8 mouse cellular contexts compared by ENCODE assay signal in the genomic region with DNA sequence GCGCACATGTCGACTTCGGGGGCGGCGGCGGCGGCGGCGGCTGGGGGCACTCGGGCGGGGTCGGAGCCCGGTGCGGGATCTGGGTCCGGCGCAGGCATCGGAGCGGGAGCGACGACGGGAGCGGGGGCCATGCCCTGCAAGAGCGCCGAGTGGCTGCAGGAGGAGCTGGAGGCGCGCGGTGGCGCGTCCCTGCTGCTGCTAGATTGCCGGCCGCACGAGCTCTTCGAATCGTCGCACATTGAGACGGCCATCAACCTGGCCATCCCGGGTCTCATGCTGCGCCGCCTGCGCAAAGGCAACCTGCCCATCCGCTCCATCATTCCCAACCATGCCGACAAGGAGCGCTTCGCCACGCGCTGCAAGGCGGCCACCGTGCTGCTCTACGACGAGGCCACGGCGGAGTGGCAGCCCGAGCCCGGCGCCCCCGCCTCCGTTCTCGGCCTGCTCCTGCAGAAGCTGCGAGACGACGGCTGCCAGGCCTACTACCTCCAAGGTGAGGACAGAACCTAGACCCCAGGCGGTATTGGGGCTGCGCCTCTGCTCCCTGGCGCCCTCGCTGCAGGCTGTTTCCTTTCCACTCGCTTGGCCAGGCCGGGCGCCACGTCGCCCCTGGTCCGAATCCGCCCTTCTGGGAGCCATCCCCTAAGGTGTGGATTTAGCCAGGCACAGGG. TPM values are rescaled to one million over a fixed set of nuclear protein-coding genes. Genes with fewer than 3 reads are reported as not detected.
DNase-seq lines count a peak whose midpoint lies in the region; ATAC-seq lines count a peak whose summit lies in the region.

No protein-coding gene starts in this region.

- H3K36me3 ChIP-seq in kidney, embryonic 14.5 days (ENCODE audit: control insufficient read depth, insufficient read depth, low read length), result peaks cover 29% of the 10 kb centered on the region
- peaks cover 7% of the 10 kb centered on the region for H3K36me3 ChIP-seq in lung, embryonic 16.5 days (ENCODE audit: control insufficient read depth, insufficient read depth, low read length)

- peak; percentile 50 to 56 for DNase-seq in right cerebral cortex, adult 2 months (ENCODE audit: low spot score in 2 of 2)
- no peak for DNase-seq in right cerebral cortex, adult 18-20 months
- DNase-seq in cerebellum, adult 8-10 months, result peak; percentile 70
- DNase-seq in gastrocnemius, postnatal 10 days, result peak; percentile 65
- peak; percentile 84 for DNase-seq in retina, postnatal 1 day
- DNase-seq in urinary bladder, postnatal 36 days (ENCODE audit: low spot score in 2 of 2), result peak; percentile 33 to 42

- H3K4me1 ChIP-seq in kidney, embryonic 14.5 days (ENCODE audit: control insufficient read depth, insufficient read depth, low read length), result peaks cover 43% of the 10 kb centered on the region
- H3K4me1 ChIP-seq in lung, embryonic 16.5 days (replicated peaks; ENCODE audit: control insufficient read depth, insufficient read depth, low read length), result peaks cover 38% of the 10 kb centered on the region

- WGBS in kidney, embryonic 14.5 days, result under 1% methylated on average over 61 of the region's 72 CpGs
- under 1% methylated on average over 59 of the region's 72 CpGs for WGBS in lung, embryonic 16.5 days

- H3K27ac ChIP-seq in kidney, embryonic 14.5 days (ENCODE audit: low read depth, low read length), result peak overlapping the region; percentile 96
- H3K27ac ChIP-seq in lung, embryonic 16.5 days (ENCODE audit: low read length), result peak overlapping the region; percentile 98

- no peaks in the 10 kb centered on the region for H3K9me3 ChIP-seq in kidney, embryonic 14.5 days (ENCODE audit: control insufficient read depth, low read length)
- H3K9me3 ChIP-seq in lung, embryonic 16.5 days (ENCODE audit: control insufficient read depth, low read length), result no peaks in the 10 kb centered on the region

- H3K27me3 ChIP-seq in kidney, embryonic 14.5 days (ENCODE audit: control insufficient read depth, insufficient read depth, low read length), result no peaks in the 10 kb centered on the region
- H3K27me3 ChIP-seq in lung, embryonic 16.5 days (ENCODE audit: control insufficient read depth, insufficient read depth, low read depth, low read length), result no peaks in the 10 kb centered on the region

- peak overlapping the region; percentile 96 for H3K4me2 ChIP-seq in kidney, embryonic 14.5 days (replicated peaks; ENCODE audit: low read depth, low read length)
- peak overlapping the region; percentile 99 for H3K4me2 ChIP-seq in lung, embryonic 16.5 days (ENCODE audit: low read depth, low read length)

- peak overlapping the region; percentile 81 for H3K4me3 ChIP-seq in kidney, embryonic 14.5 days (ENCODE audit: low read length)
- peak overlapping the region; percentile 95 for H3K4me3 ChIP-seq in lung, embryonic 16.5 days (ENCODE audit: low read length)

- H3K9ac ChIP-seq in kidney, embryonic 14.5 days (ENCODE audit: low read depth, low read length), result peak overlapping the region; percentile 94
- H3K9ac ChIP-seq in lung, embryonic 16.5 days (ENCODE audit: low read length), result peak overlapping the region; percentile 88

- no peak for ATAC-seq in kidney, embryonic 14.5 days (ENCODE audit: low FRiP score, low TSS enrichment)
- ATAC-seq in lung, embryonic 16.5 days (ENCODE audit: low read depth), result peak; percentile 21; the same call in 1 of the 2 replicates

RNA-seq across cellular contexts. Expression of a gene that starts 0.5 kb away (rescaled TPM):
- 10 to 100 TPM; 16.0 to 19.9 TPM for total RNA-seq in gastrocnemius, postnatal 10 days (2021)
- polyA plus RNA-seq in kidney, embryonic 14.5 days (2014; fragmentation: Nextera tagmentation; extraction: Ambion mirVana), result 25.5 and 26.3 TPM in 2 replicates
- 12.9 and 13.7 TPM in 2 replicates for polyA plus RNA-seq in lung, embryonic 16.5 days (2015; fragmentation: Nextera tagmentation; extraction: Ambion mirVana)
